Mouse (Mus musculus): ENCODE results near the gene Nxnl1.
A peak's percentile ranks its signal among the peaks of the same experiment; 100 is the strongest.

Nxnl1 gene

GRCm38 (mm10) chr8:71566501-71566900 lies at the start of gene Nxnl1:
Gene Nxnl1, minus strand, starts transcription at chr8:71566601.
- ATAC-seq (ENCODE audit: low TSS enrichment) = no peak

GRCm38 (mm10) chr8:71613418-71613817 lies 47.0 kb upstream of the Nxnl1 start:
- no peak for ATAC-seq (ENCODE audit: low TSS enrichment)

GRCm38 (mm10) chr8:71612141-71612540 lies 45.7 kb upstream of the Nxnl1 start:
- ATAC-seq (ENCODE audit: low TSS enrichment) = no peak

- ATAC-seq (ENCODE audit: low TSS enrichment) = peak; percentile 97
Measured at GRCm38 (mm10) chr8:71610822-71611651, 44.6 kb upstream of the Nxnl1 start, which contains the start of gene Colgalt1. Gene Colgalt1, plus strand, starts transcription at chr8:71610998.

GRCm38 (mm10) chr8:71604021-71604420 lies 37.6 kb upstream of the Nxnl1 start:
- no peak for ATAC-seq (ENCODE audit: low TSS enrichment)

- ATAC-seq (ENCODE audit: low TSS enrichment) = peak; percentile 63
Measured at GRCm38 (mm10) chr8:71602666-71603334, 36.4 kb upstream of the Nxnl1 start.

GRCm38 (mm10) chr8:71601939-71602665 lies 35.7 kb upstream of the Nxnl1 start:
- peak; percentile 28; the same call in 1 of the 2 replicates for ATAC-seq (ENCODE audit: low TSS enrichment)

GRCm38 (mm10) chr8:71598841-71599240 lies 32.4 kb upstream of the Nxnl1 start:
- no peak for ATAC-seq (ENCODE audit: low TSS enrichment)

GRCm38 (mm10) chr8:71598375-71598774 lies 32.0 kb upstream of the Nxnl1 start:
- no peak for ATAC-seq (ENCODE audit: low TSS enrichment)

GRCm38 (mm10) chr8:71597451-71597850 lies 31.1 kb upstream of the Nxnl1 start, which contains the start of gene Fam129c:
Gene Fam129c, plus strand, starts transcription at chr8:71597648.
- ATAC-seq (ENCODE audit: low TSS enrichment) = no peak

GRCm38 (mm10) chr8:71596798-71597197 lies 30.4 kb upstream of the Nxnl1 start:
- no peak for ATAC-seq (ENCODE audit: low TSS enrichment)

GRCm38 (mm10) chr8:71596384-71596783 lies 30.0 kb upstream of the Nxnl1 start:
- ATAC-seq (ENCODE audit: low TSS enrichment) = no peak

- ATAC-seq (ENCODE audit: low TSS enrichment) = peak; percentile 48
Measured at GRCm38 (mm10) chr8:71595862-71596261, 29.5 kb upstream of the Nxnl1 start.

GRCm38 (mm10) chr8:71594324-71594722 lies 27.9 kb upstream of the Nxnl1 start:
- ATAC-seq (ENCODE audit: low TSS enrichment) = no peak

- ATAC-seq (ENCODE audit: low TSS enrichment) = no peak
Measured at GRCm38 (mm10) chr8:71593556-71594323, 27.3 kb upstream of the Nxnl1 start.

GRCm38 (mm10) chr8:71592374-71593170 lies 26.2 kb upstream of the Nxnl1 start:
- peak; percentile 62 for ATAC-seq (ENCODE audit: low TSS enrichment)

GRCm38 (mm10) chr8:71591471-71592373 lies 25.3 kb upstream of the Nxnl1 start, which contains the start of gene Pgls:
Gene Pgls, plus strand, starts transcription at chr8:71592176.
- peak; percentile 68 for ATAC-seq (ENCODE audit: low TSS enrichment)

GRCm38 (mm10) chr8:71591017-71591416 lies 24.6 kb upstream of the Nxnl1 start:
- ATAC-seq (ENCODE audit: low TSS enrichment) = no peak

- ATAC-seq (ENCODE audit: low TSS enrichment) = no peak
Measured at GRCm38 (mm10) chr8:71588762-71589161, 22.4 kb upstream of the Nxnl1 start.

Measured in frontal cortex, adult (tissue).